Mouse (Mus musculus) heart, embryonic 10.5 days (tissue): ENCODE data around the gene Hsp90ab1. TPM values are rescaled to one million over a fixed set of nuclear protein-coding genes. Genes with fewer than 3 reads are reported as not detected.
A peak's percentile ranks its signal among the peaks of the same experiment; 100 is the strongest.

Experiments
- DNase-seq: peaks from one replicate; pipeline ENCODE4 v3.0.0-alpha.2; 2017; ENCODE audit warnings: low spot score
- H3K27ac ChIP-seq: fragments of 300-500 bp; sonication (generic); 2 replicates; pipeline ENCODE4 v1.5.1; 2016; ENCODE audit warnings: mild to moderate bottlenecking
- H3K27me3 ChIP-seq: fragments of 300-500 bp; sonication (generic); 2 replicates; pipeline ENCODE4 v1.6.1; 2016; ENCODE audit warnings: mild to moderate bottlenecking; ENCODE audit not compliant: poor library complexity, insufficient read depth, severe bottlenecking
- H3K36me3 ChIP-seq: fragments of 300-500 bp; sonication (generic); 2 replicates; pipeline ENCODE4 v1.6.1; 2016; ENCODE audit warnings: mild to moderate bottlenecking, moderate library complexity
- H3K4me1 ChIP-seq: fragments of 300-500 bp; sonication (generic); 2 replicates; pipeline ENCODE4 v1.6.1; 2016; ENCODE audit warnings: mild to moderate bottlenecking
- H3K4me3 ChIP-seq: fragments of 300-500 bp; sonication (generic); 2 replicates; pipeline ENCODE4 v1.5.1; 2016; ENCODE audit warnings: mild to moderate bottlenecking, moderate library complexity
- H3K9me3 ChIP-seq: fragments of 300-500 bp; sonication (generic); 2 replicates; pipeline ENCODE4 v1.6.1; 2016; ENCODE audit warnings: mild to moderate bottlenecking, moderate library complexity
- WGBS: fragments of 180-500 bp; shearing (Covaris S2); methylation state at CpG from one replicate; pipeline ENCODE4 v1.1.7; 2016; 5-methylcytosine and 5-hydroxymethylcytosine counted together
- polyA plus RNA-seq: library from polyadenylated mRNA; unstranded; fragments of >200 nt; fragmentation: Nextera tagmentation; extraction: Ambion mirVana; gene quantifications from 2 replicates; pipeline ENCODE4 v1.2.1, GENCODE M21; 2016

Hsp90ab1 gene
- polyA plus RNA-seq, 1 experiment from 2014 or later, result 1,893 TPM

GRCm38 (mm10) chr17:45524961-45525360 is 48.1 kb downstream of the Hsp90ab1 start:
- Histone ChIP-seq H3K4me3 (no peak overlapping the region), H3K36me3 (peaks cover 13% of the 10 kb centered on the region; the same call in 1 of the 2 replicates), H3K27me3 (peaks cover 33% of the 10 kb centered on the region), H3K9me3 (no peaks in the 10 kb centered on the region), H3K27ac (no peak overlapping the region), H3K4me1 (peaks cover 44% of the 10 kb centered on the region)
- no peak for DNase-seq
- 64% methylated on average over 4 of the region's 4 CpGs for WGBS

GRCm38 (mm10) chr17:45523263-45523662 is 49.8 kb downstream of the Hsp90ab1 start, which contains the start of gene Tcte1:
Gene Tcte1, plus strand, starts transcription at chr17:45523434.
- DNase-seq, result no peak
- Histone ChIP-seq H3K9me3 (no peaks in the 10 kb centered on the region), H3K27ac (peak within 1 kb of the TSS; percentile 83), H3K36me3 (peaks cover 28% of the 10 kb centered on the region), H3K4me1 (peaks cover 55% of the 10 kb centered on the region), H3K27me3 (peaks cover 25% of the 10 kb centered on the region), H3K4me3 (peak within 1 kb of the TSS; percentile 63)
- WGBS, result under 1% methylated on average over 21 of the region's 21 CpGs

- DNase-seq, result no peak
- H3K36me3 ChIP-seq, result peaks cover 45% of the 10 kb centered on the region
- peaks cover 67% of the 10 kb centered on the region for H3K4me1 ChIP-seq
- H3K9me3 ChIP-seq, result no peaks in the 10 kb centered on the region
- H3K27ac ChIP-seq, result peak overlapping the region; percentile 52; the same call in 1 of the 2 replicates
- peaks cover 18% of the 10 kb centered on the region for H3K27me3 ChIP-seq
- no peak overlapping the region for H3K4me3 ChIP-seq
- 80% methylated on average over 11 of the region's 11 CpGs for WGBS
These were observed 52.9 kb downstream of the Hsp90ab1 start for GRCm38 (mm10) chr17:45520136-45520535.

GRCm38 (mm10) chr17:45518766-45519475 is 54.1 kb downstream of the Hsp90ab1 start:
- DNase-seq, result no peak
- peaks cover 73% of the 10 kb centered on the region for H3K4me1 ChIP-seq
- no peaks in the 10 kb centered on the region for H3K9me3 ChIP-seq
- H3K4me3 ChIP-seq, result no peak overlapping the region
- peaks cover 45% of the 10 kb centered on the region for H3K36me3 ChIP-seq
- 77% methylated on average over 12 of the region's 12 CpGs for WGBS
- peaks cover 5% of the 10 kb centered on the region; the same call in 1 of the 2 replicates for H3K27me3 ChIP-seq
- no peak overlapping the region for H3K27ac ChIP-seq

Other genes with a start within 250 kb of the Hsp90ab1 start
- gene Cdc5l, start 139.5 kb downstream of the Hsp90ab1 start, polyA plus RNA-seq, result 48.2 and 62.8 TPM in 2 replicates
- 0.34 and 0.57 TPM in 2 replicates for gene Spats1, start 97.9 kb downstream of the Hsp90ab1 start, polyA plus RNA-seq
- gene Aars2, start 66.4 kb downstream of the Hsp90ab1 start, polyA plus RNA-seq, result 28.7 and 30.9 TPM in 2 replicates
- gene Tcte1, start 49.8 kb downstream of the Hsp90ab1 start, polyA plus RNA-seq, result 0.36 and 0.80 TPM in 2 replicates
- gene Tmem151b, start 23.6 kb downstream of the Hsp90ab1 start, polyA plus RNA-seq, result 0.84 and 1.7 TPM in 2 replicates
- 2.8 and 3.7 TPM in 2 replicates for gene Nfkbie, start 17.6 kb downstream of the Hsp90ab1 start, polyA plus RNA-seq
- gene Slc35b2, start 9.4 kb downstream of the Hsp90ab1 start, polyA plus RNA-seq, result 107 and 118 TPM in 2 replicates
- gene Slc29a1, start 26.3 kb upstream of the Hsp90ab1 start, polyA plus RNA-seq, result 75.0 and 75.1 TPM in 2 replicates
- gene Mymx, start 28.8 kb upstream of the Hsp90ab1 start, polyA plus RNA-seq, result 0.31 and 0.41 TPM in 2 replicates
- gene Capn11, start 86.1 kb upstream of the Hsp90ab1 start, polyA plus RNA-seq, result 0.51 and 0.95 TPM in 2 replicates
- gene Mrpl14, start 113.1 kb upstream of the Hsp90ab1 start, polyA plus RNA-seq, result 148 and 163 TPM in 2 replicates
- gene Tmem63b, start 113.6 kb upstream of the Hsp90ab1 start, polyA plus RNA-seq, result 42.2 and 43.5 TPM in 2 replicates
- gene 1600014C23Rik, start 160.6 kb upstream of the Hsp90ab1 start, polyA plus RNA-seq, result 0.62 TPM in 1 of 2 replicates, not detected in the other